Mouse (Mus musculus) liver, embryonic 14.5 days (tissue): ENCODE data around the gene Itgb1bp2. TPM values are rescaled to one million over a fixed set of nuclear protein-coding genes. Genes with fewer than 3 reads are reported as not detected.

Source experiments
- ATAC-seq: fragments of 200-750 bp; cut with Nextera tagmentation; 2 replicates; pipeline ENCODE4 v1.8.0; 2017; ENCODE audit warnings: moderate number of reproducible peaks, mild to moderate bottlenecking, moderate library complexity; ENCODE audit not compliant: insufficient read depth
- DNase-seq, 3 experiments: peaks; one replicate each; pipeline ENCODE4 v3.0.0-alpha.2; 2012 to 2013; ENCODE audit warnings: low read depth in 3 of 3, low spot score in 3 of 3
- H3K27ac ChIP-seq: fragments of 300-500 bp; sonication (generic); 2 replicates; pipeline ENCODE4 v1.5.1; 2014; ENCODE audit warnings: moderate library complexity, mild to moderate bottlenecking, control low read depth, inconsistent platforms
- H3K27me3 ChIP-seq: fragments of 300-500 bp; sonication (generic); 2 replicates; pipeline ENCODE4 v1.6.1; 2014; ENCODE audit warnings: mild to moderate bottlenecking, low read length, moderate library complexity; ENCODE audit not compliant: control insufficient read depth, insufficient read depth
- H3K36me3 ChIP-seq: fragments of 300-500 bp; sonication (generic); replicated peaks from 2 replicates; pipeline ENCODE4 v1.6.1; 2014; ENCODE audit warnings: low read depth; ENCODE audit not compliant: control insufficient read depth, insufficient read depth
- H3K4me1 ChIP-seq, 2 experiments: fragments of 200-500 bp in 1 of 2; fragments of 300-500 bp in 1 of 2; sonication (generic) in 1 of 2; replicated peaks; 2 replicates each; pipeline ENCODE4 v1.6.1; 2012 to 2014; ENCODE audit warnings: antibody characterized with exemption in 1 of 2, inconsistent platforms in 1 of 2, low read length in 1 of 2; ENCODE audit not compliant: control insufficient read depth in 2 of 2, insufficient read depth in 2 of 2
- H3K4me2 ChIP-seq: fragments of 300-500 bp; sonication (generic); 2 replicates; pipeline ENCODE4 v1.6.1; 2014; ENCODE audit warnings: low read depth, mild to moderate bottlenecking, control low read depth, moderate library complexity
- H3K4me3 ChIP-seq, 2 experiments: fragments of 200-500 bp in 1 of 2; fragments of 300-500 bp in 1 of 2; sonication (generic) in 1 of 2; 2 replicates each; pipeline ENCODE4 v1.5.1; 2012 to 2014; ENCODE audit warnings: low read depth in 2 of 2, low read length in 2 of 2, mild to moderate bottlenecking in 2 of 2, control low read depth in 1 of 2, inconsistent platforms in 1 of 2, moderate library complexity in 1 of 2; ENCODE audit not compliant: insufficient read depth in 1 of 2
- H3K9ac ChIP-seq: fragments of 300-500 bp; sonication (generic); replicated peaks from 2 replicates; pipeline ENCODE4 v1.6.1; 2014; ENCODE audit warnings: mild to moderate bottlenecking, control low read depth, moderate library complexity
- H3K9me3 ChIP-seq: fragments of 300-500 bp; sonication (generic); 2 replicates; pipeline ENCODE4 v1.6.1; 2016; ENCODE audit warnings: low read length, mixed read lengths; ENCODE audit not compliant: control insufficient read depth
- CTCF ChIP-seq: IDR thresholded peaks from 2 replicates; pipeline ENCODE4 v1.5.1; 2016; ENCODE audit warnings: antibody characterized with exemption, low read depth, control low read depth
- EP300 ChIP-seq: IDR thresholded peaks from 2 replicates; pipeline ENCODE4 v1.6.1; 2016; ENCODE audit warnings: antibody characterized with exemption, low read depth
- WGBS: fragments of 180-500 bp; shearing (Covaris S2); extraction: QIAGEN DNeasy Blood & Tissue Kit; methylation state at CpG from one replicate; pipeline ENCODE4 v1.1.7; 2014; ENCODE audit not compliant: insufficient replicate concordance; 5-methylcytosine and 5-hydroxymethylcytosine counted together
- polyA plus RNA-seq, 2 experiments: library from polyadenylated mRNA; depleted of rRNA in 1 of 2; stranded (reverse) in 1 of 2; unstranded in 1 of 2; fragments of >200 nt; fragmentation: Nextera tagmentation in 1 of 2; extraction: Ambion mirVana in 1 of 2; gene quantifications; 2 replicates each; pipeline versions ENCODE4 v1.2.1 to v1.2.3; 2012 to 2014

Itgb1bp2 gene
- polyA plus RNA-seq, 2 experiments, result 0.17 to 0.96 TPM

DNA sequence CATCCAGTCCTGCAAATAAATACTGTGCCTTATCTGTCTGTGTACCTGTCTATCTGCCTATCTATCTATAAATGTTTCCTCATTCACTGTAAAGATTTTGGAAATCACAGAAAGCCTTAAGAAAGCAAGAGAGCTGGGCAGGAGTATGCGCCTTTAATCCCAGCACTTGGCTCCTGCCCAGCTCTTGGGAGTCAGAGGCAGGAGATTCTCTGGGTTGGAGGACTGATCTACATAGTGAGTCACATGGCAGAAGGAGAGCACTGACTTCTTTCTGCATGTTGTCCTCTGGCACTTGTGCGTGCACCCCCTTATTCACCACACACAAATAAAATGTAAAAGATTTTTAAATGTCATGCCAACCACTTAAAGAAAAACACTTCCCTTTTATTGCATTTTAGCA lies 25.4 kb upstream of the Itgb1bp2 start:
- Histone ChIP-seq H3K4me3 (no peak overlapping the region), H3K27me3 (no peaks in the 10 kb centered on the region), H3K27ac (no peak overlapping the region), H3K9me3 (no peaks in the 10 kb centered on the region), H3K9ac (no peak overlapping the region), H3K4me1 (peaks cover 0 to 9% of the 10 kb centered on the region in 2 experiments; a peak in 1 of 4 replicates), H3K36me3 (no peaks in the 10 kb centered on the region), H3K4me2 (no peak overlapping the region)
- WGBS, result 73% methylated on average over 2 of the region's 2 CpGs
- no peak for DNase-seq
- TF ChIP-seq EP300 (no peak), CTCF (no peak)
- no peak for ATAC-seq

DNA sequence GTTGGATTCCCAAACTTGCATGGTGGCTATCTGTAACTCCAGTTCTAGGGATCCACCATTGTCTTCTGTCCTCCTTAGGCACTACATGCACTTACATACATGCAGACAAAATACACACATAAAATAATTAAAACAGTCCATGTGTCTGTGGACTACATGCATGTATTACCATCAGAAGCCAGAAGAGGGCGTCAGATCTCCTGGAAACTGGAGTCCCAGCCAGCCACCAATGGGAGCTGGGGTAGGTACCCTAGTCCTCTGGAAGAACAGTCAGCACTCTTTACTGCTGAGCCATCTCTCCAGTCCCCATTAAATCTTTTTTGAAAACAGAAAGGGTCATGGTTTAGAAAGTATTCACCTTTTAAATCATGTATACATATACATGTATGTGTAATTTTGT lies 21.1 kb upstream of the Itgb1bp2 start:
- no peak overlapping the region for H3K9ac ChIP-seq
- no peaks in the 10 kb centered on the region for H3K27me3 ChIP-seq
- peaks cover 4% of the 10 kb centered on the region for H3K36me3 ChIP-seq
- H3K4me2 ChIP-seq, result peak overlapping the region; percentile 73
- no peak for ATAC-seq
- no peak overlapping the region for H3K4me3 ChIP-seq
- H3K27ac ChIP-seq, result peak overlapping the region; percentile 79; the same call in 1 of the 2 replicates
- WGBS, result 0% methylated on average over 1 of the region's 1 CpGs
- peak in 2 of 3 experiments; percentile 12 to 26 for DNase-seq
- H3K4me1 ChIP-seq, result peaks cover 0 to 8% of the 10 kb centered on the region in 2 experiments; a peak in 3 of 4 replicates
- TF ChIP-seq EP300, result no peak
- TF ChIP-seq CTCF, result peak; percentile 61
- no peaks in the 10 kb centered on the region for H3K9me3 ChIP-seq

GRCm38 (mm10) chrX:101428785-101429141 lies 20.1 kb upstream of the Itgb1bp2 start:
- peak overlapping the region; percentile 86 to 95 for H3K4me3 ChIP-seq
- TF ChIP-seq CTCF (no peak), EP300 (no peak)
- peak overlapping the region; percentile 73 for H3K4me2 ChIP-seq
- peak overlapping the region; percentile 66 for H3K9ac ChIP-seq
- H3K4me1 ChIP-seq, result peaks cover 0 to 8% of the 10 kb centered on the region in 2 experiments; a peak in 3 of 4 replicates
- DNase-seq (peak in 2 of 3 experiments; percentile 20 to 43), ATAC-seq (no peak)
- H3K27me3 ChIP-seq, result no peaks in the 10 kb centered on the region
- WGBS, result 24% methylated on average over 7 of the region's 7 CpGs
- H3K36me3 ChIP-seq, result peaks cover 4% of the 10 kb centered on the region
- H3K9me3 ChIP-seq, result no peaks in the 10 kb centered on the region
- peak overlapping the region; percentile 79 for H3K27ac ChIP-seq

GRCm38 (mm10) chrX:101429142-101429949 lies 19.5 kb upstream of the Itgb1bp2 start, which contains the start of gene Nono:
Gene Nono (plus strand): TSS chrX:101429318.
- 13% methylated on average over 51 of the region's 51 CpGs for WGBS
- no peaks in the 10 kb centered on the region for H3K9me3 ChIP-seq
- H3K4me3 ChIP-seq, result peak within 1 kb of the TSS; percentile 86 to 95
- TF ChIP-seq EP300 (no peak), CTCF (peak; percentile 48)
- peak within 1 kb of the TSS; percentile 73 for H3K4me2 ChIP-seq
- peak within 1 kb of the TSS; percentile 89 for H3K9ac ChIP-seq
- peak; percentile 90 to 93 (median 92) for DNase-seq
- H3K4me1 ChIP-seq, result peaks cover 0 to 8% of the 10 kb centered on the region in 2 experiments; a peak in 3 of 4 replicates
- ATAC-seq, result peak; percentile 93
- peaks cover 4% of the 10 kb centered on the region for H3K36me3 ChIP-seq
- peak within 1 kb of the TSS; percentile 79 for H3K27ac ChIP-seq
- H3K27me3 ChIP-seq, result no peaks in the 10 kb centered on the region

DNA sequence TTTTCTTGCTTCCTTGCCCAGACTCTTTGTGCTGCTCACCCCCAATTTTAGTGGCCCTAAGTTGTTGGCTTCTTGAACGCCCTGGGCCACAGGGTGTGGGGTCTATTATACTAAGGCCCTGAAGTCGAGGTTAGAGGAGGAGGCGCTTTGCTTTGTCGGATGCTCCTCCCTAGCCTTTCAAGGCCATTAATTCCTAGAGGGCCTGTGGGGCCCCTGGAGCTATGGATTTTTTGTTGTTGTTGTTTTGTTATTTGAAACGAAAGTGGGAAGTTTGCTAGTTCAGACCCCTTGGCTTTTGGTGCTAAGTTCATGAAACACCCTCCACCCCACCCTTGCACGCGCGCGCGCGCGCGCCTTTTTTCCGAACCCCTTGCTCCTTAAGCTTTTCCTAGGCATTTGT lies 18.9 kb upstream of the Itgb1bp2 start:
- Histone ChIP-seq H3K36me3 (peaks cover 4% of the 10 kb centered on the region), H3K27ac (peak overlapping the region; percentile 79), H3K4me2 (peak overlapping the region; percentile 73), H3K9me3 (no peaks in the 10 kb centered on the region), H3K27me3 (no peaks in the 10 kb centered on the region), H3K4me1 (peaks cover 0 to 8% of the 10 kb centered on the region in 2 experiments; a peak in 3 of 4 replicates), H3K4me3 (peak overlapping the region; percentile 86 to 88), H3K9ac (peak overlapping the region; percentile 89)
- TF ChIP-seq EP300 (no peak), CTCF (no peak)
- peak; percentile 55 for ATAC-seq
- WGBS, result 14% methylated on average over 14 of the region's 14 CpGs
- DNase-seq, result peak in 2 of 3 experiments; percentile 11
